Mouse (Mus musculus) embryonic fibroblast, embryonic 13.5 days (primary cell): ENCODE data around the gene Tnrc6b. TPM values are rescaled to one million over a fixed set of nuclear protein-coding genes. Genes with fewer than 3 reads are reported as not detected.
"Not testable (repeated sequence)": the region's sequence is repeated elsewhere in the genome, so short reads cannot be mapped to it uniquely, and the experiment has no call there.

Source experiments
- H3K27ac ChIP-seq: 2 replicates; pipeline ENCODE4 v1.5.1; 2012; ENCODE audit warnings: low read length, control low read depth, inconsistent platforms; ENCODE audit not compliant: insufficient read depth
- H3K4me1 ChIP-seq: 2 replicates; pipeline ENCODE4 v1.6.1; 2011; ENCODE audit warnings: low read length; ENCODE audit not compliant: control insufficient read depth, insufficient read depth
- H3K4me3 ChIP-seq: 2 replicates; pipeline ENCODE4 v1.5.1; 2011; ENCODE audit warnings: mild to moderate bottlenecking, control low read depth, low read length; ENCODE audit not compliant: insufficient read depth
- CTCF ChIP-seq: IDR thresholded peaks from 2 replicates; pipeline ENCODE4 v1.5.1; 2011; ENCODE audit warnings: mild to moderate bottlenecking, control low read depth, low read length, moderate library complexity, borderline replicate concordance; ENCODE audit not compliant: insufficient read depth
- POLR2A ChIP-seq: IDR thresholded peaks from 2 replicates; pipeline ENCODE4 v1.6.1; 2011; ENCODE audit warnings: low read depth, mild to moderate bottlenecking, control low read depth, low read length, moderate library complexity
- polyA plus RNA-seq: library from polyadenylated mRNA; stranded (reverse); fragments of >200 nt; gene quantifications from 2 replicates; pipeline ENCODE4 v1.2.4, GENCODE M21; 2011; ENCODE audit warnings: low read depth; ENCODE audit not compliant: missing spikeins, insufficient read length

Gene Tnrc6b
- polyA plus RNA-seq, 1 experiment, result 37.0 TPM

GRCm38 (mm10) chr15:80916621-80917020, 205.5 kb downstream of the Tnrc6b start:
- Histone ChIP-seq H3K27ac (peak overlapping the region; percentile 88), H3K4me3 (no peak overlapping the region), H3K4me1 (no peaks in the 10 kb centered on the region; the same call in 1 of the 2 replicates)
- TF ChIP-seq POLR2A (no peak), CTCF (no peak)

GRCm38 (mm10) chr15:80920346-80920745, 209.2 kb downstream of the Tnrc6b start:
- H3K27ac ChIP-seq, result no peak overlapping the region
- no peak overlapping the region for H3K4me3 ChIP-seq
- TF ChIP-seq CTCF (no peak), POLR2A (no peak)
- H3K4me1 ChIP-seq, result no peaks in the 10 kb centered on the region; the same call in 1 of the 2 replicates

- TF ChIP-seq CTCF, result no peak
- TF ChIP-seq POLR2A, result no peak
- Histone ChIP-seq H3K4me3 (no peak overlapping the region), H3K4me1 (no peaks in the 10 kb centered on the region), H3K27ac (no peak overlapping the region)
Measured at GRCm38 (mm10) chr15:80921781-80922180, 210.7 kb downstream of the Tnrc6b start.

GRCm38 (mm10) chr15:80924211-80924610, 213.1 kb downstream of the Tnrc6b start:
- no peak overlapping the region for H3K27ac ChIP-seq
- no peak for TF ChIP-seq POLR2A
- TF ChIP-seq CTCF, result no peak
- H3K4me3 ChIP-seq, result no peak overlapping the region
- H3K4me1 ChIP-seq, result no peaks in the 10 kb centered on the region

- no peak for TF ChIP-seq POLR2A
- TF ChIP-seq CTCF, result no peak
- no peaks in the 10 kb centered on the region; the same call in 1 of the 2 replicates for H3K4me1 ChIP-seq
- no peak overlapping the region for H3K27ac ChIP-seq
- H3K4me3 ChIP-seq, result no peak overlapping the region
Measured at GRCm38 (mm10) chr15:80928811-80929355, 217.8 kb downstream of the Tnrc6b start.

GRCm38 (mm10) chr15:80930048-80930571, 219.0 kb downstream of the Tnrc6b start:
- no peak overlapping the region for H3K4me3 ChIP-seq
- 0 out of 2 replicates have a peak overlapping the region, but pooled peaks have one; percentile 13 for H3K27ac ChIP-seq
- TF ChIP-seq CTCF (no peak), POLR2A (no peak; the same call in 1 of the 2 replicates)
- H3K4me1 ChIP-seq, result no peaks in the 10 kb centered on the region; the same call in 1 of the 2 replicates

GRCm38 (mm10) chr15:80930676-80931320, 219.7 kb downstream of the Tnrc6b start:
- H3K4me3 ChIP-seq, H3K4me1 ChIP-seq: not testable (repeated sequence)
- H3K27ac ChIP-seq, result 0 out of 2 replicates have a peak overlapping the region, but pooled peaks have one; percentile 13

GRCm38 (mm10) chr15:80931345-80931960, 220.3 kb downstream of the Tnrc6b start:
- no peak for TF ChIP-seq CTCF
- TF ChIP-seq POLR2A, result no peak
- H3K4me1 ChIP-seq, result no peaks in the 10 kb centered on the region; the same call in 1 of the 2 replicates
- H3K27ac ChIP-seq, result no peak overlapping the region
- no peak overlapping the region for H3K4me3 ChIP-seq

GRCm38 (mm10) chr15:80934841-80935240, 223.7 kb downstream of the Tnrc6b start:
- H3K27ac ChIP-seq, result no peak overlapping the region
- no peaks in the 10 kb centered on the region; the same call in 1 of the 2 replicates for H3K4me1 ChIP-seq
- no peak for TF ChIP-seq CTCF
- no peak overlapping the region for H3K4me3 ChIP-seq

GRCm38 (mm10) chr15:80936686-80937085, 225.6 kb downstream of the Tnrc6b start:
- Histone ChIP-seq H3K4me1 (no peaks in the 10 kb centered on the region), H3K27ac (no peak overlapping the region), H3K4me3 (no peak overlapping the region)
- TF ChIP-seq CTCF, result no peak
- TF ChIP-seq POLR2A, result no peak
